Mouse (Mus musculus) C2C12 (cell line): ENCODE measurements around the gene Cd3eap.

Experiments
- CEBPB ChIP-seq: IDR thresholded peaks from one replicate; pipeline ENCODE4 v1.6.1; 2011; ENCODE audit warnings: low read depth, mild to moderate bottlenecking, control low read depth, moderate library complexity
- CTCF ChIP-seq: IDR thresholded peaks from one replicate; pipeline ENCODE4 v1.5.1; 2011; ENCODE audit not compliant: control insufficient read depth, insufficient read depth, insufficient read length
- FOSL1 ChIP-seq: IDR thresholded peaks from one replicate; pipeline ENCODE4 v1.8.0; 2011; ENCODE audit warnings: mild to moderate bottlenecking, low read length; ENCODE audit not compliant: poor library complexity, insufficient read depth, severe bottlenecking
- MAX ChIP-seq: IDR thresholded peaks from one replicate; pipeline ENCODE4 v1.6.1; 2011; ENCODE audit warnings: mild to moderate bottlenecking, control low read depth
- MYOD1 ChIP-seq: IDR thresholded peaks from one replicate; pipeline ENCODE4 v1.6.1; 2011; ENCODE audit warnings: low read depth; ENCODE audit not compliant: control insufficient read depth, insufficient read length
- MYOG ChIP-seq: IDR thresholded peaks from one replicate; pipeline ENCODE4 v1.6.1; 2011; ENCODE audit not compliant: control insufficient read depth, insufficient read length; ENCODE audit errors: extremely low read depth
- USF1 ChIP-seq: IDR thresholded peaks from one replicate; pipeline ENCODE4 v1.6.1; 2011; ENCODE audit warnings: low read depth, mild to moderate bottlenecking, control low read depth, moderate library complexity

- no peak for TF ChIP-seq CTCF
- no peak for TF ChIP-seq MYOG
- TF ChIP-seq MAX: no peak
- no peak for TF ChIP-seq USF1
- TF ChIP-seq CEBPB: no peak
- TF ChIP-seq MYOD1: no peak
- no peak for TF ChIP-seq FOSL1
Measured at GRCm38 (mm10) chr7:19320637-19321036, 38.6 kb downstream of the Cd3eap start.
